Mouse (Mus musculus) cerebellum, postnatal 25 days (tissue): Measurements from ENCODE around the gene Pip4k2b.

Experiments used
- DNase-seq, 2 experiments: peaks; one replicate each; pipeline ENCODE4 v3.0.0; 2021; ENCODE audit warnings: mixed read lengths in 2 of 2

The Pip4k2b gene

GRCm38 (mm10) chr11:97666221-97666620, 78.3 kb downstream of the Pip4k2b start:
- no peak for DNase-seq

DNA sequence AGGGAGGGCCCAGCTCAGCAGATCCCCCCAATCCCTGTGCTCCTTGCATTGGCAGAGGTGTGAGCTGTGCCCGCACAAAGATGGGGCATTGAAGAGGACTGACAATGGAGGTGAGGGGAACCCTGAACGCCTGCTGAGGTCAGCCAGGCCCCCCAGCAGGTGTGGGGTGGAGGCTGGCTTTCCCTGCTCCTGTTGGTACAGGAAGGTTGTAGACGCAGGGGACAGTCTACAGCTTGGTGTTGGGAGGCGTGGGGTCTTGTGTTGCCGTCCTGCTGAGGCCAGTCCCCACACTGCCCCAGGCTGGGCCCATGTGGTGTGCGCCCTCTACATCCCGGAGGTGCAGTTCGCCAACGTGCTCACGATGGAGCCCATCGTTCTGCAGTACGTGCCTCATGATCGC, 79.1 kb downstream of the Pip4k2b start:
- DNase-seq: no peak
